Mouse (Mus musculus) MEL (cell line): ENCODE measurements at regions not wholly inside any gene's neighbourhood (a gene's known extent, or its start where the extent isn't known, plus 50 kb on each side); places are given as distances from the start of the nearest gene placed in this dataset.

ENCODE experiments used
- DNase-seq: peaks from one replicate; pipeline ENCODE4 v3.0.0; 2011; ENCODE audit warnings: low read depth, low spot score
- H3K27ac ChIP-seq: 2 replicates; pipeline ENCODE4 v1.5.1; 2012; ENCODE audit warnings: low read depth, mild to moderate bottlenecking, control low read depth, low read length, moderate library complexity; ENCODE audit not compliant: control insufficient read depth
- H3K27me3 ChIP-seq, 2 experiments: fragments of 150-350 bp in 1 of 2; sonication (generic) in 1 of 2; 2 replicates each; pipeline ENCODE4 v1.6.1; 2012; ENCODE audit warnings: low read length in 2 of 2, mild to moderate bottlenecking in 2 of 2, improper control_type of control experiment in 1 of 2, moderate library complexity in 1 of 2; ENCODE audit not compliant: insufficient read depth in 2 of 2, control insufficient read depth in 1 of 2
- H3K36me3 ChIP-seq, 2 experiments: 2 replicates each; pipeline ENCODE4 v1.6.1; 2012 to 2014; ENCODE audit warnings: low read length in 2 of 2, improper control_type of control experiment in 1 of 2, inconsistent platforms in 1 of 2, mild to moderate bottlenecking in 1 of 2; ENCODE audit not compliant: insufficient read depth in 2 of 2, control insufficient read depth in 1 of 2
- H3K4me1 ChIP-seq, 2 experiments: fragments of 150-350 bp in 1 of 2; sonication (generic) in 1 of 2; 2 replicates each; pipeline ENCODE4 v1.6.1; 2012; ENCODE audit warnings: low read length in 2 of 2, improper control_type of control experiment in 1 of 2, mild to moderate bottlenecking in 1 of 2; ENCODE audit not compliant: insufficient read depth in 2 of 2, control insufficient read depth in 1 of 2
- H3K4me3 ChIP-seq, 2 experiments: fragments of 150-350 bp in 1 of 2; sonication (generic) in 1 of 2; 2 replicates each; pipeline ENCODE4 v1.5.1; 2012; ENCODE audit warnings: low read depth in 2 of 2, low read length in 2 of 2, mild to moderate bottlenecking in 2 of 2, moderate library complexity in 2 of 2, control low read depth in 1 of 2, improper control_type of control experiment in 1 of 2; ENCODE audit not compliant: control insufficient read depth in 1 of 2, insufficient read depth in 1 of 2
- H3K79me2 ChIP-seq: 2 replicates; pipeline ENCODE4 v1.6.1; 2012; ENCODE audit warnings: mild to moderate bottlenecking, low read length, moderate library complexity; ENCODE audit not compliant: control insufficient read depth, poor library complexity, insufficient read depth
- H3K9ac ChIP-seq: 2 replicates; pipeline ENCODE4 v1.6.1; 2012; ENCODE audit warnings: low read depth, mild to moderate bottlenecking, control low read depth, low read length, moderate library complexity; ENCODE audit not compliant: control insufficient read depth, poor library complexity, severe bottlenecking
- H3K9me3 ChIP-seq: fragments of 150-350 bp; sonication (generic); replicated peaks from 2 replicates; pipeline ENCODE4 v1.6.1; 2012; ENCODE audit warnings: mild to moderate bottlenecking, low read length, improper control_type of control experiment, moderate library complexity; ENCODE audit not compliant: insufficient read depth
- EP300 ChIP-seq, 2 experiments: IDR thresholded peaks; 2 replicates each; pipeline ENCODE4 v1.6.1; 2011; ENCODE audit warnings: improper control_type of control experiment in 2 of 2, low read length in 2 of 2, low read depth in 1 of 2, mild to moderate bottlenecking in 1 of 2
- GATA1 ChIP-seq: IDR thresholded peaks from 2 replicates; pipeline ENCODE4 v1.6.1; 2011; ENCODE audit warnings: low read depth, low read length, improper control_type of control experiment
- MAFK ChIP-seq: IDR thresholded peaks from 2 replicates; pipeline ENCODE4 v1.6.1; 2011; ENCODE audit warnings: low read depth, mild to moderate bottlenecking, low read length, improper control_type of control experiment, borderline replicate concordance
- MAZ ChIP-seq: IDR thresholded peaks from 2 replicates; pipeline ENCODE4 v1.6.1; 2012; ENCODE audit warnings: low read depth, mild to moderate bottlenecking, inconsistent platforms, low read length, improper control_type of control experiment
- MEF2A ChIP-seq: IDR thresholded peaks from 2 replicates; pipeline ENCODE4 v1.6.1; 2014; ENCODE audit warnings: low read depth, mild to moderate bottlenecking, inconsistent platforms, low read length, improper control_type of control experiment; ENCODE audit not compliant: poor library complexity, insufficient replicate concordance, severe bottlenecking; ENCODE audit errors: extremely low read depth
- MXI1 ChIP-seq: IDR thresholded peaks from 2 replicates; pipeline ENCODE4 v1.6.1; 2011; ENCODE audit warnings: mild to moderate bottlenecking, low read depth, low read length, improper control_type of control experiment
- NELFE ChIP-seq: IDR thresholded peaks from 2 replicates; pipeline ENCODE4 v1.6.1; 2011; ENCODE audit warnings: low read depth, low read length, improper control_type of control experiment
- TBP ChIP-seq: IDR thresholded peaks from 2 replicates; pipeline ENCODE4 v1.8.0; 2011; ENCODE audit warnings: low read depth, low read length, improper control_type of control experiment
- TCF12 ChIP-seq: IDR thresholded peaks from 2 replicates; pipeline ENCODE4 v1.6.1; 2014; ENCODE audit warnings: low read depth, mild to moderate bottlenecking, inconsistent platforms, low read length, improper control_type of control experiment, moderate library complexity
- UBTF ChIP-seq: IDR thresholded peaks from 2 replicates; pipeline ENCODE4 v1.6.1; 2012; ENCODE audit warnings: low read depth, mild to moderate bottlenecking, inconsistent platforms, low read length, improper control_type of control experiment, moderate library complexity, borderline replicate concordance; ENCODE audit not compliant: insufficient read depth
- ZMIZ1 ChIP-seq: IDR thresholded peaks from 2 replicates; pipeline ENCODE4 v1.6.1; 2012; ENCODE audit warnings: low read depth, mild to moderate bottlenecking, inconsistent platforms, low read length, improper control_type of control experiment, moderate library complexity

DNA sequence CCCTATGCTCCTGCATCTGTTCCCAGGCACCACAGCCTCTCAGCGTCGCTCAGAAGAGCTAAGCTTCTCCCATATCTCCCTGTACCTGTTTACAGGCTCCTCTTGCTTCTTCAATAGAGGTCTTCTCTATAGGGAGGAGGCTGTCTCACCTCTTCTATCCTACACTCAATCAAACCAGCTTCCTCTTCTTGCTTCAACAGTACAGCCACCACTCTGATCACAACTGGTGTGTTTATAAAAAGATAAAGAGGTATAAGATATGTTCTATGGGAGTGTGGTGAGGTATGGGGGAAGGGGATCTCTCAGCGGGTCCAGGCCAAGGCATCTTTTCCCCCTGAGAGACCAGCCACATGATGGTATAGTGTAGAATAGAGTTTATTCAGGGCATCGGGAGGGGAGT is 81.1 kb upstream of the Zcchc2 start:
- no peak overlapping the region for H3K4me3 ChIP-seq
- no peak overlapping the region for H3K9ac ChIP-seq
- no peaks in the 10 kb centered on the region for H3K9me3 ChIP-seq
- peak; percentile 59 for DNase-seq
- TF ChIP-seq MEF2A: no peak
- TF ChIP-seq TCF12: peak; percentile 18; the same call in 1 of the 2 replicates
- TF ChIP-seq ZMIZ1: no peak
- TF ChIP-seq UBTF: no peak
- TF ChIP-seq MAFK: no peak
- 0 out of 2 replicates have a peak, but pooled peaks have one; percentile 26 for TF ChIP-seq GATA1
- TF ChIP-seq EP300 (IDR thresholded peaks at IDR 0.05; ENCODE audit: low read depth in 1 of 2, low read length in 2 of 2): 0 out of 4 replicates have a peak, but pooled peaks of 1 of the 2 experiments have one; percentile 16
- H3K36me3 ChIP-seq: peaks cover 0 to 7% of the 10 kb centered on the region in 2 experiments; a peak in 2 of 4 replicates
- H3K79me2 ChIP-seq: no peaks in the 10 kb centered on the region
- no peak overlapping the region for H3K27ac ChIP-seq
- peaks cover 1 to 14% of the 10 kb centered on the region in 2 experiments; a peak in 2 of 4 replicates for H3K4me1 ChIP-seq
- H3K27me3 ChIP-seq: no peaks in the 10 kb centered on the region; a peak in 1 of 4 replicates

- no peak overlapping the region for H3K27ac ChIP-seq
- no peaks in the 10 kb centered on the region for H3K79me2 ChIP-seq
- peaks cover 1 to 5% of the 10 kb centered on the region in 2 experiments; a peak in 2 of 4 replicates for H3K4me1 ChIP-seq
- H3K27me3 ChIP-seq: peaks cover 0 to 3% of the 10 kb centered on the region in 2 experiments; a peak in 3 of 4 replicates
- DNase-seq: no peak
- no peak overlapping the region for H3K9ac ChIP-seq
- no peak overlapping the region for H3K4me3 ChIP-seq
- TF ChIP-seq MXI1: no peak
- no peak for TF ChIP-seq NELFE
- no peak for TF ChIP-seq TBP
- no peak for TF ChIP-seq MAZ
- no peaks in the 10 kb centered on the region; a peak in 1 of 4 replicates for H3K36me3 ChIP-seq
- no peaks in the 10 kb centered on the region for H3K9me3 ChIP-seq
Observed at GRCm38 (mm10) chr1:105911714-105912113, 78.5 kb upstream of the Zcchc2 start.

DNA sequence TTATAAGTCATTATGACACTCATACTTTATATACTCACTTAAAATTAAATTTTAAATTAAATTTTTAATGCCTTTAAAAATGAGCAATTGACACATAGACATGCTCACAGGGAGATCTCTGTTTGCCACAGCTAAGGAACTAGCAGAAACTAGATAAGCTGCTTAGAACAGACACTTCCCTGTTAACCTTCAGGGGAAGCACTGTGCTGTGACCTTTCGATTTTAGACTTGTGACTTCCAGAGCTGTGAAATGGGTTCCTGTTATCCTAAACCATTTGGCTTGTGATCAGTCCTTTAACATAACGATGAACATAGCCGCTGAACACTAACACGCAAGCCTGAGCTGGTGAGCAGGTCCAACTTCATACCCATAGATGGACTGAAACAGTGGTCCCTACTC is 68.4 kb upstream of the Zcchc2 start:
- Histone ChIP-seq H3K4me1 (0 out of 4 replicates have a peak, but pooled peaks cover 0 to 6% of the 10 kb centered on the region in 2 experiments), H3K27ac (no peak overlapping the region), H3K9me3 (no peaks in the 10 kb centered on the region), H3K9ac (no peak overlapping the region), H3K27me3 (no peaks in the 10 kb centered on the region), H3K4me3 (no peak overlapping the region), H3K36me3 (no peaks in the 10 kb centered on the region), H3K79me2 (no peaks in the 10 kb centered on the region)
- DNase-seq: peak; percentile 53
- TF ChIP-seq GATA1 (peak; percentile 20; the same call in 1 of the 2 replicates), TBP (no peak)
